Mouse (Mus musculus) liver, embryonic 14.5 days (tissue): ENCODE measurements around the gene Olfr641.

Experiments
- CTCF ChIP-seq: IDR thresholded peaks from 2 replicates; pipeline ENCODE4 v1.5.1; 2016; ENCODE audit warnings: antibody characterized with exemption, low read depth, control low read depth
- EP300 ChIP-seq: IDR thresholded peaks from 2 replicates; pipeline ENCODE4 v1.6.1; 2016; ENCODE audit warnings: antibody characterized with exemption, low read depth

GRCm38 (mm10) chr7:104050745-104051144, 15.5 kb downstream of the Olfr641 start:
- no peak for TF ChIP-seq CTCF
- TF ChIP-seq EP300, result no peak
